Comparison of ENCODE assay signal across 9 mouse cellular contexts in genomic region chr11:119054351-119055345, GRCm38 (mm10). TPM values are rescaled to one million over a fixed set of nuclear protein-coding genes. Genes with fewer than 3 reads are reported as not detected.
DNase-seq lines count a peak whose midpoint lies in the region; ATAC-seq and TF ChIP-seq lines count a peak whose summit lies in the region.
"Had no signal": no experiment of that assay in that cellular context is flagged by ENCODE, and none has a peak within 500 bp of the region (broad histone marks: within the 10 kb centered on the region; RNA-seq: fewer than 3 reads in every experiment).

No protein-coding gene starts in this region.

- DNase-seq in testis, postnatal 14 days (ENCODE audit: low spot score), result no peak
- peak; percentile 69 for DNase-seq in embryo, embryonic 11 days
- no peak for DNase-seq in liver, embryonic 14.5 days (ENCODE audit: low read depth in 3 of 3, low spot score in 3 of 3)
- DNase-seq in frontal cortex, adult 2 months (ENCODE audit: extremely low spot score in 1 of 2, low spot score in 1 of 2), result no peak

- ATAC-seq in hindbrain, embryonic 13.5 days (ENCODE audit: low FRiP score), result no peak
- ATAC-seq in liver, embryonic 14.5 days (ENCODE audit: insufficient read depth), result no peak
- no peak for ATAC-seq in megakaryocyte progenitor cell, adult 5-6 weeks (replicated peaks; ENCODE audit: poor library complexity)

- WGBS in hindbrain, embryonic 13.5 days, result 1% methylated on average over 47 of the region's 47 CpGs
- 3% methylated on average over 47 of the region's 47 CpGs for WGBS in liver, embryonic 14.5 days (ENCODE audit: insufficient replicate concordance)
- 8% methylated on average over 47 of the region's 47 CpGs for WGBS in olfactory bulb, adult 2 months

- TF ChIP-seq POLR2A in testis, adult 2 months (IDR thresholded peaks at IDR 0.05; ENCODE audit: control insufficient read depth, low read depth, low read length), result no peak
- no peak for TF ChIP-seq POLR2A in olfactory bulb, adult 2 months (IDR thresholded peaks at IDR 0.05; ENCODE audit: insufficient read depth, low read depth, low read length)

- no peaks in the 10 kb centered on the region for H3K36me3 ChIP-seq in testis, adult 2 months (ENCODE audit: control insufficient read depth, insufficient read depth, low read length)
- no peaks in the 10 kb centered on the region for H3K36me3 ChIP-seq in hindbrain, embryonic 13.5 days
- H3K36me3 ChIP-seq in liver, embryonic 14.5 days (replicated peaks; ENCODE audit: control insufficient read depth, insufficient read depth, low read depth), result no peaks in the 10 kb centered on the region

- peaks cover 6% of the 10 kb centered on the region for H3K27me3 ChIP-seq in testis, adult 2 months (ENCODE audit: control insufficient read depth, insufficient read depth, low read length)
- H3K27me3 ChIP-seq in hindbrain, embryonic 13.5 days, result peaks cover 72% of the 10 kb centered on the region
- peaks cover 100% of the 10 kb centered on the region for H3K27me3 ChIP-seq in liver, embryonic 14.5 days (ENCODE audit: control insufficient read depth, insufficient read depth, low read length)

- H3K9ac ChIP-seq in hindbrain, embryonic 13.5 days, result peak overlapping the region; percentile 74
- no peak overlapping the region for H3K9ac ChIP-seq in liver, embryonic 14.5 days (replicated peaks)

- TF ChIP-seq CTCF in testis, adult 2 months (IDR thresholded peaks at IDR 0.05; ENCODE audit: control insufficient read depth, insufficient read depth, insufficient replicate concordance, low read depth, low read length), result peak; percentile 33; the same call in 1 of the 2 replicates
- TF ChIP-seq CTCF in liver, embryonic 14.5 days (IDR thresholded peaks at IDR 0.05; ENCODE audit: low read depth), result peak; percentile 61
- peak; percentile 31; the same call in 1 of the 2 replicates for TF ChIP-seq CTCF in olfactory bulb, adult 2 months (IDR thresholded peaks at IDR 0.05; ENCODE audit: insufficient read depth, low read depth, low read length)

- peak overlapping the region; percentile 33 for H3K4me3 ChIP-seq in testis, adult 2 months (ENCODE audit: control insufficient read depth, low read depth, low read length)
- H3K4me3 ChIP-seq in hindbrain, embryonic 13.5 days, result peak overlapping the region; percentile 35
- H3K4me3 ChIP-seq in liver, embryonic 14.5 days (ENCODE audit: insufficient read depth in 1 of 2, low read depth in 2 of 2, low read length in 2 of 2), result no peak overlapping the region
- H3K4me3 ChIP-seq in olfactory bulb, adult 2 months (ENCODE audit: insufficient read depth, low read depth, low read length), result peak overlapping the region; percentile 33
- H3K4me3 ChIP-seq: erythroblast, embryonic 14.5 days had no signal

- no peaks in the 10 kb centered on the region for H3K9me3 ChIP-seq in hindbrain, embryonic 13.5 days
- no peaks in the 10 kb centered on the region for H3K9me3 ChIP-seq in liver, embryonic 14.5 days (ENCODE audit: control insufficient read depth, low read length)

- H3K27ac ChIP-seq in testis, adult 2 months (ENCODE audit: control insufficient read depth, insufficient read depth, low read depth, low read length), result no peak overlapping the region
- peak overlapping the region; percentile 96 for H3K27ac ChIP-seq in hindbrain, embryonic 13.5 days
- no peak overlapping the region for H3K27ac ChIP-seq in liver, embryonic 14.5 days
- H3K27ac ChIP-seq in olfactory bulb, adult 2 months (ENCODE audit: insufficient read depth, low read depth, low read length), result peak overlapping the region; percentile 68

- peak overlapping the region; percentile 88 for H3K4me2 ChIP-seq in hindbrain, embryonic 13.5 days
- no peak overlapping the region for H3K4me2 ChIP-seq in liver, embryonic 14.5 days (ENCODE audit: low read depth)

- H3K4me1 ChIP-seq in testis, adult 2 months (ENCODE audit: control insufficient read depth, insufficient read depth, low read length), result peaks cover 48% of the 10 kb centered on the region
- peaks cover 67% of the 10 kb centered on the region for H3K4me1 ChIP-seq in hindbrain, embryonic 13.5 days (replicated peaks)
- no peaks in the 10 kb centered on the region; a peak in 1 of 4 replicates for H3K4me1 ChIP-seq in liver, embryonic 14.5 days (replicated peaks; ENCODE audit: control insufficient read depth in 2 of 2, insufficient read depth in 2 of 2, low read length in 1 of 2)
- peaks cover 55% of the 10 kb centered on the region for H3K4me1 ChIP-seq in olfactory bulb, adult 2 months (ENCODE audit: control insufficient read depth, insufficient read depth, low read length)

- TF ChIP-seq EP300 in liver, embryonic 14.5 days (IDR thresholded peaks at IDR 0.05; ENCODE audit: low read depth), result no peak

RNA-seq across cellular contexts. Expression of gene Cbx8, which starts 13.9 kb away (rescaled TPM):
- polyA plus RNA-seq in testis, adult 2 months (2012; rRNA removed), result 0.53 and 0.79 TPM in 2 replicates
- polyA plus RNA-seq in hindbrain, embryonic 13.5 days (2015; fragmentation: Nextera tagmentation; extraction: Ambion mirVana), result 10.0 and 11.1 TPM in 2 replicates
- polyA plus RNA-seq in liver, embryonic 14.5 days (2012; rRNA removed), result 0.64 and 0.95 TPM in 2 replicates
- polyA plus RNA-seq in liver, embryonic 14.5 days (2014; fragmentation: Nextera tagmentation; extraction: Ambion mirVana), result 1.6 and 2.1 TPM in 2 replicates
- not detected in 2 replicates for polyA plus RNA-seq in olfactory bulb, adult 2 months (2012; ENCODE audit: insufficient read depth, insufficient read length, low replicate concordance, missing spikeins)
- total RNA-seq in megakaryocyte progenitor cell, adult 5-6 weeks (2015), result 1.9 and 2.1 TPM in 2 replicates
- 2.7 and 3.6 TPM in 2 replicates for total RNA-seq in megakaryocyte progenitor cell, adult 5-6 weeks (2017)
- polyA plus RNA-seq in frontal cortex, adult 2 months (2012; rRNA removed), result 6.9 and 7.6 TPM in 2 replicates

RNA-seq across cellular contexts. Expression of gene Cbx4, which starts 31.4 kb away (rescaled TPM):
- polyA plus RNA-seq in testis, adult 2 months (2012; rRNA removed), result 3.3 and 3.8 TPM in 2 replicates
- 14.1 and 15.8 TPM in 2 replicates for polyA plus RNA-seq in hindbrain, embryonic 13.5 days (2015; fragmentation: Nextera tagmentation; extraction: Ambion mirVana)
- 1.8 and 3.3 TPM in 2 replicates for polyA plus RNA-seq in liver, embryonic 14.5 days (2012; rRNA removed)
- 1.6 and 2.0 TPM in 2 replicates for polyA plus RNA-seq in liver, embryonic 14.5 days (2014; fragmentation: Nextera tagmentation; extraction: Ambion mirVana)
- not detected in 2 replicates for polyA plus RNA-seq in olfactory bulb, adult 2 months (2012; ENCODE audit: insufficient read depth, insufficient read length, low replicate concordance, missing spikeins)
- total RNA-seq in megakaryocyte progenitor cell, adult 5-6 weeks (2015), result 19.9 and 21.5 TPM in 2 replicates
- total RNA-seq in megakaryocyte progenitor cell, adult 5-6 weeks (2017), result 24.8 and 25.4 TPM in 2 replicates
- polyA plus RNA-seq in frontal cortex, adult 2 months (2012; rRNA removed), result 45.4 and 46.4 TPM in 2 replicates

RNA-seq across cellular contexts. Expression of gene Cbx2, which starts 31.9 kb away (rescaled TPM):
- 2.3 and 2.4 TPM in 2 replicates for polyA plus RNA-seq in testis, adult 2 months (2012; rRNA removed)
- 20.3 and 24.2 TPM in 2 replicates for polyA plus RNA-seq in hindbrain, embryonic 13.5 days (2015; fragmentation: Nextera tagmentation; extraction: Ambion mirVana)
- polyA plus RNA-seq in liver, embryonic 14.5 days (2012; rRNA removed), result 1.4 and 1.7 TPM in 2 replicates
- 1.8 and 2.4 TPM in 2 replicates for polyA plus RNA-seq in liver, embryonic 14.5 days (2014; fragmentation: Nextera tagmentation; extraction: Ambion mirVana)
- polyA plus RNA-seq in olfactory bulb, adult 2 months (2012; ENCODE audit: insufficient read depth, insufficient read length, low replicate concordance, missing spikeins), result not detected in 2 replicates
- 1.8 and 2.8 TPM in 2 replicates for total RNA-seq in megakaryocyte progenitor cell, adult 5-6 weeks (2015)
- 3.0 and 3.2 TPM in 2 replicates for total RNA-seq in megakaryocyte progenitor cell, adult 5-6 weeks (2017)
- 2.8 and 3.3 TPM in 2 replicates for polyA plus RNA-seq in frontal cortex, adult 2 months (2012; rRNA removed)

Comparison
In these comparisons a context has a peak if more than half of its experiments do, and no peak if none do; other contexts are left out.
1. H3K27ac ChIP-seq: peak in hindbrain, embryonic 13.5 days (single experiment) and olfactory bulb, adult 2 months (single experiment); none in testis, adult 2 months (single experiment) and liver, embryonic 14.5 days (single experiment).
2. H3K4me3 ChIP-seq: peak in testis, adult 2 months (single experiment), hindbrain, embryonic 13.5 days (single experiment) and olfactory bulb, adult 2 months (single experiment); none in liver, embryonic 14.5 days (0 of 2).
3. Peak in every context shown above with its lines, with median percentiles within 50 percentile points of each other: CTCF ChIP-seq.